Mouse (Mus musculus) small intestine, adult 2 months (tissue): Measurements from ENCODE around the gene Cxcr5.

Experiments
- CTCF ChIP-seq: fragments of 200-500 bp; IDR thresholded peaks from 2 replicates; pipeline ENCODE4 v1.5.1; 2012; ENCODE audit warnings: low read depth, mild to moderate bottlenecking, control low read depth, inconsistent platforms, low read length, moderate library complexity, mixed read lengths; ENCODE audit not compliant: insufficient replicate concordance, insufficient read length; ENCODE audit errors: extremely low read depth
- POLR2A ChIP-seq: fragments of 200-500 bp; IDR thresholded peaks from 2 replicates; pipeline ENCODE4 v1.6.1; 2012; ENCODE audit warnings: low read depth, mild to moderate bottlenecking, control low read depth, inconsistent platforms, low read length, moderate library complexity

DNA sequence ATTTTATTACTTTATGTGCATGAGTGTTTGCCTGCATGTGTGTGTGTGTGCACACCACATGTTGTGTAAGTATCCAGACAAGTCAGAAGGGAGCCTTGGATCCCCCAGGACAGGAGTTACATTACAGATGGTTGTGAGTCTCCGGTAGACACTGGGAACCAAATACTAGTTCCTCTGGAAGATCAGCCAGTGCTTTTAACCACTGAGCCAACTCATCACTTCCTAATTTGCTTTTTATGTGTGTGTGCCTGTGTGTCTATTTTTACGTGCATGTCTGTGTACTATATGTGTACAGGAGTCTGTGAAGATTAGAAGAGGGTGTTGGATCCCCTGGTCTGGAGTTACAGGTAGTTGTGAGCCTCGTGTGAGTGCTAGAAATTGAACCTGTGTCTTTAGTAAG lies 21.0 kb downstream of the Cxcr5 start:
- TF ChIP-seq CTCF (no peak), POLR2A (no peak)
